ENCODE assay signal across 24 mouse cellular contexts in genomic region chr13:46990376-46991011, GRCm38 (mm10). TPM values are rescaled to one million over a fixed set of nuclear protein-coding genes. Genes with fewer than 3 reads are reported as not detected.
A peak's percentile ranks its signal among the peaks of the same experiment; 100 is the strongest.
DNase-seq lines count a peak whose midpoint lies in the region; ATAC-seq and TF ChIP-seq lines count a peak whose summit lies in the region.
"Had no signal": no experiment of that assay in that cellular context is flagged by ENCODE, and none has a peak within 500 bp of the region (broad histone marks: within the 10 kb centered on the region; RNA-seq: fewer than 3 reads in every experiment).

No protein-coding gene starts in this region.

- TF ChIP-seq CTCF in cerebellum, adult 2 months (IDR thresholded peaks at IDR 0.05; ENCODE audit: borderline replicate concordance, insufficient read depth, low read depth, low read length): no peak
- no peak for TF ChIP-seq CTCF in intestine, postnatal 0 days (IDR thresholded peaks at IDR 0.05; ENCODE audit: low read depth)

- H3K9ac ChIP-seq in intestine, postnatal 0 days (ENCODE audit: low read depth, low read length): no peak overlapping the region
- H3K9ac ChIP-seq: embryonic facial prominence, embryonic 13.5 days; hindbrain, embryonic 12.5 days; limb, embryonic 12.5 days; liver, embryonic 13.5 days had no signal

- H3K4me3 ChIP-seq in cerebellum, adult 2 months (replicated peaks; ENCODE audit: insufficient read depth, low read depth, low read length): no peak overlapping the region
- no peak overlapping the region for H3K4me3 ChIP-seq in intestine, postnatal 0 days (ENCODE audit: low read depth, low read length)
- H3K4me3 ChIP-seq: embryonic facial prominence, embryonic 13.5 days; forebrain, embryonic 10.5 days; hindbrain, embryonic 12.5 days; left cerebral cortex, adult 2 months; limb, embryonic 12.5 days; liver, embryonic 13.5 days; midbrain, embryonic 10.5 days had no signal

- H3K9me3 ChIP-seq in intestine, postnatal 0 days (ENCODE audit: control insufficient read depth): no peaks in the 10 kb centered on the region
- H3K9me3 ChIP-seq: embryonic facial prominence, embryonic 13.5 days; forebrain, embryonic 10.5 days; hindbrain, embryonic 12.5 days; limb, embryonic 12.5 days; liver, embryonic 13.5 days; midbrain, embryonic 10.5 days had no signal

- peaks cover 11% of the 10 kb centered on the region for H3K4me1 ChIP-seq in cerebellum, adult 2 months (ENCODE audit: control insufficient read depth, insufficient read depth, low read length)
- H3K4me1 ChIP-seq in intestine, postnatal 0 days (replicated peaks; ENCODE audit: control insufficient read depth, insufficient read depth, low read length): 0 out of 2 replicates have a peak, but pooled peaks cover 2% of the 10 kb centered on the region
- H3K4me1 ChIP-seq: embryonic facial prominence, embryonic 13.5 days; forebrain, embryonic 10.5 days; hindbrain, embryonic 12.5 days; limb, embryonic 12.5 days; liver, embryonic 13.5 days had no signal

- 19% methylated on average over 4 of the region's 4 CpGs for WGBS in cerebellum, adult 2 months
- WGBS in intestine, postnatal 0 days: 23% methylated on average over 4 of the region's 4 CpGs

- TF ChIP-seq POLR2A in cerebellum, adult 2 months (IDR thresholded peaks at IDR 0.05; ENCODE audit: borderline replicate concordance, insufficient read depth, low read length): no peak

- H3K27me3 ChIP-seq in cerebellum, adult 2 months (ENCODE audit: control insufficient read depth, insufficient read depth, low read length): no peaks in the 10 kb centered on the region
- H3K27me3 ChIP-seq in intestine, postnatal 0 days (replicated peaks; ENCODE audit: control insufficient read depth, insufficient read depth, low read length): no peaks in the 10 kb centered on the region
- H3K27me3 ChIP-seq: CH12.LX; embryonic facial prominence, embryonic 13.5 days; hindbrain, embryonic 12.5 days; limb, embryonic 12.5 days; liver, embryonic 13.5 days had no signal

- peak; percentile 37 to 56 for DNase-seq in cerebellum, adult 2 months
- DNase-seq in cerebellum, adult 9-10 months: no peak
- DNase-seq in cerebellum, postnatal 14 days: peak; percentile 76 to 77
- peak; percentile 38 to 63 for DNase-seq in lung, postnatal 4 days
- no peak for DNase-seq in spleen, adult 12 weeks (ENCODE audit: low spot score)
- DNase-seq: adrenal gland, postnatal 25 days; heart, postnatal 10 days; kidney, postnatal 36 days; layer of hippocampus, adult 9-11 months; liver, embryonic 13.5 days; retina, postnatal 1 day had no signal

- ATAC-seq in intestine, postnatal 0 days: peak; percentile 73
- no peak for ATAC-seq in erythroid progenitor cell, adult 5-6 weeks (replicated peaks; ENCODE audit: low FRiP score, poor library complexity, severe bottlenecking)
- ATAC-seq: inflammation-experienced regulatory T-cells, adult 6 months had no signal

- H3K27ac ChIP-seq in cerebellum, adult 2 months (ENCODE audit: insufficient read depth, low read length): no peak overlapping the region
- no peak overlapping the region for H3K27ac ChIP-seq in intestine, postnatal 0 days (ENCODE audit: low read depth, low read length)
- H3K27ac ChIP-seq: embryonic facial prominence, embryonic 13.5 days; forebrain, embryonic 10.5 days; hindbrain, embryonic 12.5 days; left cerebral cortex, adult 2 months; limb, embryonic 12.5 days; liver, embryonic 13.5 days; macrophage; midbrain, embryonic 10.5 days had no signal

- no peaks in the 10 kb centered on the region for H3K36me3 ChIP-seq in intestine, postnatal 0 days (ENCODE audit: control insufficient read depth, insufficient read depth)
- H3K36me3 ChIP-seq: embryonic facial prominence, embryonic 13.5 days; forebrain, embryonic 10.5 days; hindbrain, embryonic 12.5 days; limb, embryonic 12.5 days; liver, embryonic 13.5 days; midbrain, embryonic 10.5 days had no signal

- H3K4me2 ChIP-seq in intestine, postnatal 0 days (replicated peaks; ENCODE audit: low read depth): 0 out of 2 replicates have a peak overlapping the region, but pooled peaks have one; percentile 13
- H3K4me2 ChIP-seq: embryonic facial prominence, embryonic 13.5 days; heart, embryonic 11.5 days; hindbrain, embryonic 12.5 days; limb, embryonic 12.5 days; liver, embryonic 13.5 days had no signal

RNA-seq across cellular contexts. Expression of gene Nhlrc1, which starts 24.2 kb away (rescaled TPM):
- 13.5 TPM in 2 replicates for polyA plus RNA-seq in cerebellum, adult 2 months (2012; rRNA removed)
- 2.1 and 2.4 TPM in 2 replicates for polyA plus RNA-seq in intestine, postnatal 0 days (2015; fragmentation: Nextera tagmentation; extraction: Ambion mirVana)
- total RNA-seq in erythroid progenitor cell, adult 5-6 weeks (2015; ENCODE audit: low replicate concordance): not detected in 2 replicates
- not detected in 2 replicates for total RNA-seq in erythroid progenitor cell, adult 5-6 weeks (2017; ENCODE audit: low replicate concordance)
- total RNA-seq: CH12.LX, MEL had no signal

RNA-seq across cellular contexts. Expression of gene Kdm1b, which starts 52.8 kb away (rescaled TPM):
- polyA plus RNA-seq in cerebellum, adult 2 months (2012; rRNA removed): 7.6 and 8.2 TPM in 2 replicates
- polyA plus RNA-seq in intestine, postnatal 0 days (2015; fragmentation: Nextera tagmentation; extraction: Ambion mirVana): 6.7 and 7.2 TPM in 2 replicates
- total RNA-seq in erythroid progenitor cell, adult 5-6 weeks (2015; ENCODE audit: low replicate concordance): 3.4 and 4.3 TPM in 2 replicates
- 6.8 and 9.8 TPM in 2 replicates for total RNA-seq in erythroid progenitor cell, adult 5-6 weeks (2017; ENCODE audit: low replicate concordance)

RNA-seq across cellular contexts. Expression of gene Tpmt, which starts 54.0 kb away (rescaled TPM):
- 15.0 and 17.4 TPM in 2 replicates for polyA plus RNA-seq in cerebellum, adult 2 months (2012; rRNA removed)
- polyA plus RNA-seq in intestine, postnatal 0 days (2015; fragmentation: Nextera tagmentation; extraction: Ambion mirVana): 21.6 and 21.9 TPM in 2 replicates
- total RNA-seq in erythroid progenitor cell, adult 5-6 weeks (2015; ENCODE audit: low replicate concordance): 21.4 TPM in 1 of 2 replicates, not detected in the other
- total RNA-seq in erythroid progenitor cell, adult 5-6 weeks (2017; ENCODE audit: low replicate concordance): 0.15 TPM in 1 of 2 replicates, not detected in the other

Comparison
In these comparisons a context has a peak if more than half of its experiments do, and no peak if none do; other contexts are left out.
1. DNase-seq: peak in cerebellum, adult 2 months (2 of 2), cerebellum, postnatal 14 days (2 of 2) and lung, postnatal 4 days (2 of 2); none in cerebellum, adult 9-10 months (single experiment) and spleen, adult 12 weeks (single experiment).